Mouse (Mus musculus) retina, embryonic 14.5 days (tissue): ENCODE data around the gene Nnmt.

Source experiments
- DNase-seq: peaks from one replicate; pipeline ENCODE4 v3.0.0-alpha.2; 2015; ENCODE audit warnings: low spot score

Nnmt gene

GRCm38 (mm10) chr9:48635576-48636350, 30.8 kb upstream of the Nnmt start:
- no peak for DNase-seq

GRCm38 (mm10) chr9:48633147-48633546, 28.2 kb upstream of the Nnmt start:
- no peak for DNase-seq

- no peak for DNase-seq
Observed at GRCm38 (mm10) chr9:48619268-48619667, 14.3 kb upstream of the Nnmt start.

- DNase-seq, result peak; percentile 92
Observed at GRCm38 (mm10) chr9:48618589-48618988, 13.6 kb upstream of the Nnmt start.

- no peak for DNase-seq
Observed at GRCm38 (mm10) chr9:48618111-48618510, 13.2 kb upstream of the Nnmt start.

GRCm38 (mm10) chr9:48617511-48618010, 12.6 kb upstream of the Nnmt start:
- no peak for DNase-seq

- no peak for DNase-seq
Observed at GRCm38 (mm10) chr9:48613221-48613620, 8.3 kb upstream of the Nnmt start.

GRCm38 (mm10) chr9:48612542-48612941, 7.6 kb upstream of the Nnmt start:
- DNase-seq, result no peak

- DNase-seq, result no peak
Observed at GRCm38 (mm10) chr9:48611032-48611431, 6.1 kb upstream of the Nnmt start.

GRCm38 (mm10) chr9:48609734-48610133, 4.8 kb upstream of the Nnmt start:
- no peak for DNase-seq

- no peak for DNase-seq
Observed at GRCm38 (mm10) chr9:48607417-48607816, 2.5 kb upstream of the Nnmt start.

- no peak for DNase-seq
Observed at GRCm38 (mm10) chr9:48606171-48606570, 1.2 kb upstream of the Nnmt start.

GRCm38 (mm10) chr9:48605697-48606096, 744 bp upstream of the Nnmt start:
- no peak for DNase-seq

GRCm38 (mm10) chr9:48604226-48604625, 727 bp downstream of the Nnmt start:
- no peak for DNase-seq

- DNase-seq, result no peak
Observed at GRCm38 (mm10) chr9:48600881-48601280, 4.1 kb downstream of the Nnmt start.

GRCm38 (mm10) chr9:48600066-48600465, 4.9 kb downstream of the Nnmt start:
- DNase-seq, result no peak

GRCm38 (mm10) chr9:48597494-48597893, 7.5 kb downstream of the Nnmt start:
- DNase-seq, result no peak

- no peak for DNase-seq
Observed at GRCm38 (mm10) chr9:48596924-48597323, 8.0 kb downstream of the Nnmt start.

- DNase-seq, result no peak
Observed at GRCm38 (mm10) chr9:48593915-48594314, 11.0 kb downstream of the Nnmt start.

- DNase-seq, result no peak
Observed at GRCm38 (mm10) chr9:48590606-48591005, 14.3 kb downstream of the Nnmt start.

- DNase-seq, result peak; percentile 87
Observed at GRCm38 (mm10) chr9:48586332-48586731, 18.6 kb downstream of the Nnmt start.

- no peak for DNase-seq
Observed at GRCm38 (mm10) chr9:48580808-48581207, 24.1 kb downstream of the Nnmt start.

GRCm38 (mm10) chr9:48562388-48562787, 42.6 kb downstream of the Nnmt start:
- DNase-seq, result no peak
